Comparison of ENCODE assay signal across 12 mouse cellular contexts in genomic region chr13:93930561-93931340, GRCm38 (mm10).
DNase-seq lines count a peak whose midpoint lies in the region; ATAC-seq and TF ChIP-seq lines count a peak whose summit lies in the region.
"Had no signal": no experiment of that assay in that cellular context is flagged by ENCODE, and none has a peak within 500 bp of the region (broad histone marks: within the 10 kb centered on the region; RNA-seq: fewer than 3 reads in every experiment).

No protein-coding gene starts in this region.

- H3K4me2 ChIP-seq in hindbrain, postnatal 0 days (ENCODE audit: low read depth, low read length): no peak overlapping the region
- no peak overlapping the region for H3K4me2 ChIP-seq in hindbrain, embryonic 12.5 days (replicated peaks)
- no peak overlapping the region for H3K4me2 ChIP-seq in stomach, postnatal 0 days (replicated peaks; ENCODE audit: low read depth)
- H3K4me2 ChIP-seq: forebrain, embryonic 12.5 days; neural tube, embryonic 12.5 days had no signal

- TF ChIP-seq CTCF in hindbrain, postnatal 0 days (IDR thresholded peaks at IDR 0.05; ENCODE audit: low read depth): no peak
- TF ChIP-seq CTCF in kidney, adult 2 months (conservative IDR thresholded peaks at IDR 0.05; ENCODE audit: insufficient read depth, insufficient read length, low read depth, low read length): no peak
- no peak for TF ChIP-seq CTCF in stomach, postnatal 0 days (IDR thresholded peaks at IDR 0.05; ENCODE audit: low read depth)

- peak; percentile 55; the same call in 1 of the 2 replicates for ATAC-seq in hindbrain, postnatal 0 days
- no peak for ATAC-seq in hindbrain, embryonic 12.5 days (ENCODE audit: low FRiP score)
- ATAC-seq in stomach, postnatal 0 days (ENCODE audit: low FRiP score, low TSS enrichment): no peak

- no peaks in the 10 kb centered on the region for H3K9me3 ChIP-seq in hindbrain, postnatal 0 days (ENCODE audit: low read length)
- no peaks in the 10 kb centered on the region for H3K9me3 ChIP-seq in hindbrain, embryonic 12.5 days (replicated peaks)
- H3K9me3 ChIP-seq in stomach, postnatal 0 days (ENCODE audit: control insufficient read depth, low read length): no peaks in the 10 kb centered on the region
- H3K9me3 ChIP-seq: forebrain, embryonic 12.5 days; neural tube, embryonic 12.5 days had no signal

- no peak overlapping the region for H3K4me3 ChIP-seq in hindbrain, postnatal 0 days (ENCODE audit: low read length)
- H3K4me3 ChIP-seq in hindbrain, embryonic 12.5 days: no peak overlapping the region
- no peak overlapping the region for H3K4me3 ChIP-seq in kidney, adult 2 months (ENCODE audit: insufficient read depth, low read depth, low read length)
- no peak overlapping the region for H3K4me3 ChIP-seq in stomach, postnatal 0 days (ENCODE audit: low read depth, low read length)
- H3K4me3 ChIP-seq: forebrain, embryonic 12.5 days; megakaryocyte, embryonic 14.5 days; neural tube, embryonic 12.5 days had no signal

- DNase-seq in hindbrain, postnatal 0 days (ENCODE audit: low spot score): peak; percentile 16
- peak; percentile 66 for DNase-seq in kidney, adult 2 months
- DNase-seq in kidney, postnatal 25 days: peak; percentile 37 to 81
- peak; percentile 74 to 79 for DNase-seq in right cerebral cortex, adult 2 months (ENCODE audit: low spot score in 2 of 2)
- DNase-seq in adrenal gland, adult 2 months: no peak
- DNase-seq in stomach, postnatal 0 days (ENCODE audit: low spot score): no peak
- DNase-seq: heart, adult 18-20 months had no signal

- H3K27me3 ChIP-seq in hindbrain, postnatal 0 days (ENCODE audit: insufficient read depth, low read length): no peaks in the 10 kb centered on the region
- H3K27me3 ChIP-seq in hindbrain, embryonic 12.5 days: no peaks in the 10 kb centered on the region
- H3K27me3 ChIP-seq in kidney, adult 2 months (replicated peaks; ENCODE audit: control insufficient read depth, insufficient read depth, low read length): no peaks in the 10 kb centered on the region
- no peaks in the 10 kb centered on the region for H3K27me3 ChIP-seq in stomach, postnatal 0 days (ENCODE audit: control insufficient read depth, insufficient read depth, low read length)
- H3K27me3 ChIP-seq: forebrain, embryonic 12.5 days; neural tube, embryonic 12.5 days had no signal

- H3K27ac ChIP-seq in hindbrain, postnatal 0 days: no peak overlapping the region
- no peak overlapping the region for H3K27ac ChIP-seq in hindbrain, embryonic 12.5 days
- peak overlapping the region; percentile 86 for H3K27ac ChIP-seq in kidney, adult 2 months (ENCODE audit: insufficient read depth, low read depth, low read length)
- H3K27ac ChIP-seq in stomach, postnatal 0 days (replicated peaks): no peak overlapping the region
- H3K27ac ChIP-seq: forebrain, embryonic 12.5 days; liver, embryonic 14.5 days; neural tube, embryonic 12.5 days had no signal

- H3K4me1 ChIP-seq in hindbrain, postnatal 0 days (ENCODE audit: insufficient read depth, low read length): no peaks in the 10 kb centered on the region; the same call in 1 of the 2 replicates
- no peaks in the 10 kb centered on the region for H3K4me1 ChIP-seq in hindbrain, embryonic 12.5 days
- peaks cover 18% of the 10 kb centered on the region; the same call in 1 of the 2 replicates for H3K4me1 ChIP-seq in kidney, adult 2 months (ENCODE audit: control insufficient read depth, insufficient read depth, low read length)
- no peaks in the 10 kb centered on the region for H3K4me1 ChIP-seq in stomach, postnatal 0 days (replicated peaks; ENCODE audit: control insufficient read depth, insufficient read depth)
- H3K4me1 ChIP-seq: megakaryocyte, embryonic 14.5 days; neural tube, embryonic 12.5 days had no signal

- TF ChIP-seq POLR2A in kidney, adult 2 months (IDR thresholded peaks at IDR 0.05; ENCODE audit: low read depth, low read length): no peak

- 45% methylated on average over 7 of the region's 7 CpGs for WGBS in hindbrain, postnatal 0 days
- 61% methylated on average over 7 of the region's 7 CpGs for WGBS in hindbrain, embryonic 12.5 days
- WGBS in kidney, adult 2 months: 51% methylated on average over 7 of the region's 7 CpGs
- WGBS in stomach, postnatal 0 days: 70% methylated on average over 7 of the region's 7 CpGs

- TF ChIP-seq EP300 in stomach, postnatal 0 days (optimal IDR thresholded peaks at IDR 0.05): no peak

- no peak overlapping the region for H3K9ac ChIP-seq in hindbrain, postnatal 0 days (replicated peaks; ENCODE audit: low read length)
- H3K9ac ChIP-seq in hindbrain, embryonic 12.5 days: no peak overlapping the region
- no peak overlapping the region for H3K9ac ChIP-seq in stomach, postnatal 0 days (ENCODE audit: low read length)
- H3K9ac ChIP-seq: forebrain, embryonic 12.5 days; liver, embryonic 14.5 days; neural tube, embryonic 12.5 days had no signal

- H3K36me3 ChIP-seq in hindbrain, postnatal 0 days (ENCODE audit: insufficient read depth, low read length): no peaks in the 10 kb centered on the region
- H3K36me3 ChIP-seq in hindbrain, embryonic 12.5 days: no peaks in the 10 kb centered on the region
- no peaks in the 10 kb centered on the region for H3K36me3 ChIP-seq in kidney, adult 2 months (ENCODE audit: control insufficient read depth, insufficient read depth, low read length)
- H3K36me3 ChIP-seq in stomach, postnatal 0 days (ENCODE audit: control insufficient read depth, insufficient read depth, low read length): no peaks in the 10 kb centered on the region
- H3K36me3 ChIP-seq: forebrain, embryonic 12.5 days; neural tube, embryonic 12.5 days had no signal

Comparison
In these comparisons a context has a peak if more than half of its experiments do, and no peak if none do; other contexts are left out.
1. DNase-seq: peak in hindbrain, postnatal 0 days (single experiment), kidney, adult 2 months (single experiment), kidney, postnatal 25 days (2 of 2) and right cerebral cortex, adult 2 months (2 of 2); none in adrenal gland, adult 2 months (single experiment) and stomach, postnatal 0 days (single experiment).